Mouse (Mus musculus) heart, postnatal 10 days (tissue): ENCODE data around the gene Pik3r2. TPM values are rescaled to one million over a fixed set of nuclear protein-coding genes. Genes with fewer than 3 reads are reported as not detected.

Source experiments
- DNase-seq, 2 experiments: peaks; one replicate each; pipeline ENCODE4 v3.0.0; 2021
- intact Hi-C: fragments of 180-260 bp; cut with DNase I; formaldehyde crosslinking; loops from one replicate; pipeline ENCODE4 v1.15.1; 2025
- total RNA-seq, 2 experiments: library from RNA; stranded (reverse); gene quantifications; 2 replicates each; pipeline ENCODE4 v1.2.3; 2021

Gene Pik3r2
- total RNA-seq, 2 experiments from 2014 or later = 37.1 to 40.2 TPM

- intact Hi-C loops = no loop called here
- DNase-seq = no peak
Observed at GRCm38 (mm10) chr8:70802786-70803510, 26.4 kb upstream of the Pik3r2 start.

GRCm38 (mm10) chr8:70801830-70802229 is 25.3 kb upstream of the Pik3r2 start:
- intact Hi-C loops = no loop called here
- no peak for DNase-seq

DNA sequence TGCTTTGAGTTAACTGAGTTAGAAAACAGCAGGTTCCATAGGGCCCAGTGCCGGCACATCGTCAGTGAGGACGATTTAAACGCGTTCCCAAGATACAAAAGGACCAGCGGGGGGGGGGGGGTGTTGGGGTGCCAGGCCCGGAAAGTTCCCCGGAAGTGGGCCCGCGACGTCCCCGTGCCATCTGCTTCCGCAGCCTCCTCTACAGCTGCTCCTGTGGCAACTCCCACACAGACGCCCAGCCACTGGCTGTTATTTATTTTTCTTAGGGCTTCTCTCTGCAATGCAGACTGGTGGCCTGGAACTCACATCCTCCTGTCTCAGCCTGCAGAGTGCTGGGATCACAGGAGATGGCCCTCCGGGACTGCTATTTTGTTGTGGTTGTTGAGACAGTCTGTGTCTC is 24.6 kb upstream of the Pik3r2 start:
- no peak for DNase-seq
- intact Hi-C loops = no loop called here

- intact Hi-C loops = no loop called here
- DNase-seq = no peak
Observed at GRCm38 (mm10) chr8:70800648-70801047, 24.1 kb upstream of the Pik3r2 start.

- peak in 1 of 2 experiments; percentile 27 for DNase-seq
- intact Hi-C loops = no loop called here
Observed at GRCm38 (mm10) chr8:70798281-70798680, 21.8 kb upstream of the Pik3r2 start.

- intact Hi-C loops = no loop called here
- DNase-seq = peak; percentile 85 to 89
Observed at GRCm38 (mm10) chr8:70797081-70798070, 20.9 kb upstream of the Pik3r2 start.

- no peak for DNase-seq
- intact Hi-C loops = no loop called here
Observed at GRCm38 (mm10) chr8:70796403-70797080, 20.0 kb upstream of the Pik3r2 start.

DNA sequence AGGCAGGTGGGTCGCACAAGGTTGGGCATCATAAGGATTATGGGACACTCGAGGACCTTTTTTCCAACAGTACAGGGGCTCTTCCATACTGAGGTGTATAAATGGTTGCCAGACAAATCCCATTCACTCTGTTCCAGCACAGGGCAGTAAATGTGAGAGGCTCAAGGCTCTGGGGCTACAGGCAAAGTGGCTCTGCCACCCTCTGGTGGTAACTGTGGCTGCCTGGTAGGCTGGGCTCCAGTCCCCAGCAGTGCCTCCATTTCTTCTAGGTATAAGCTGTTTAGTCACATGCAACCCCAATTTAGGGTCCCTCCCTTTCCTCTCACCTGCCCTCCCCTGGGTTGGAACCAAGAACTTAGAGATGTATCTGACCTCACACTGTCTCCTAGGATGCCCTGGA is 18.9 kb upstream of the Pik3r2 start:
- DNase-seq = no peak
- intact Hi-C loops = no loop called here

DNA sequence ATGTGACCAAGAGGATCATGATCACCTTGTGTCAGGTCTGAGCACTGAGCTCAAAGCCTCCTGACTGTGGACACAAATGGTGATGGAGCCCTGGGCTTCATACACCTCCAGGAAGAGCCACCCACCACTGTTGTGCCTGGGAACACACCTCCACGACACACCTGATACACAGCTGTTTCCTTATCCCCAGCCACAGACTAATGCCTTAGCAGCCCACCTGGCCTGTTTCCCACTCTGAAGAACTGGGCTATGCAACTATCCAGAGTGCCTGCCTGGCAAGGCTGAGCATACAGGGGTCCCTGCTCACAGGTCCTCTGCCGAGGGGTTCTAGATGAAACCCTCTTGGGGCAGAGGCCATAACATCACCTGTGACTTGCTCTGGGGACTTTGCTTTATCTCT is 17.7 kb upstream of the Pik3r2 start:
- intact Hi-C loops = no loop called here
- no peak for DNase-seq

DNA sequence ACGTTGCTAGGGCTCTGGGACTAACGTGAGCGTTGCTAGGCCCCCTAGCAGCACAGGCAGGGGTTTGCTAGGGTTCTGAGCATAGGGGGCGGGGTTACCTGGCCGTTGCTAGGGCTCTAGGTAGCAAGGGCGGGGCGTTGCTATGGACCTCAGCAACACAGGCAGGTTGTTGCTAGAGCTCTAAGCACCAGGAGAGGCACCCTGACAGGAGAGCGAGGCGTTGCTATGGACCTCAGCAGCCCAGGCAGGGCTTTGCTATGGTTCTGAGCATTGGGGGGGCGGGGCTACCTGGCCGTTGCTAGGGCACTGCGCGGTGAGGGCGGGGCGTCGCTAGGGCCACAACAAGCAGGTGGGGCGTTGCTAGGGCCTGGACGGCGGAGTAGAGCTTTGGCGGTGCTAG is 16.2 kb upstream of the Pik3r2 start:
- DNase-seq = no peak
- intact Hi-C loops = no loop called here

- intact Hi-C loops = no loop called here
- DNase-seq = peak; percentile 97
Observed at GRCm38 (mm10) chr8:70791975-70792691, 15.6 kb upstream of the Pik3r2 start.

DNA sequence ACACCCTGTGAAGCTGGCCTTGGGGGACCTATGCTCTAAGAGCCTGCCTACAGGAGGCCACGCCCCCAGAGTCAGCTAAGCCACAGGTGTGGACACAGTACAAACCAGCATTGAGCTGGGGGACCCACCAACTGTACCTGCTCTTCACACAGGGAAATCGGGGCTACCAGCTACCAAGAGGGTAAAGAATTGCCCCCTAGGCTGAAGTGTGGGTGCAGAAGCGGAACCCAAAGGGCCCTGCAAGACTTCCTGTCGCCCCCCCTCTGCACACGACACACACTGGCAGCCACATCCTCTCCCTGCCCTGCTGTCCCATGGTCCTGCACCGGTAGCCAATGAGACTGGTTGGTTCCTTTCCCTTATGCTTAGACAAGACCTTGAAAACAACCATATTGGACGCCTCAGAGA is 14.8 kb upstream of the Pik3r2 start:
- intact Hi-C loops = no loop called here
- DNase-seq = no peak

- no peak for DNase-seq
- intact Hi-C loops = no loop called here
Observed at GRCm38 (mm10) chr8:70790846-70791245, 14.3 kb upstream of the Pik3r2 start.

DNA sequence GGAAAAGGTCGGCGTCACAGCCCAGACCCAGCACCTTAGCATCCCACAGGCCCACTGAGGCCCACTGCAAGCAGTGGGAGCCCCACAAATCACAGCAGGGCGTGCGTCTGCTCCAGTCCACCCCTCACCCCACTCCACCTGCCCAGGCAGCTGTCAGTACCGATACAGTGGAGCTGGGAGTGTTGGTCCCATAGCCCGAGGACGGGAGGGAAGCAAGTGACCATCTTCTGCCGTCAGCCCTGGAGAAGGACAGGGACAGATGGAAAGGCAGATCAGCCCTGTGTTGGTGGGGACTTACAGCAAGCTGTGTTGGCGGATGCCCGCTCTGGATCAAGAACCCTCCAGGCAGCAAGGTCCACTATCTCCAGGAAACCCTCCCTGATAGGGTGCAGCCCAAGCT is 12.5 kb upstream of the Pik3r2 start:
- intact Hi-C loops = no loop called here
- DNase-seq = no peak

GRCm38 (mm10) chr8:70787941-70788667 is 11.6 kb upstream of the Pik3r2 start:
- intact Hi-C loops = no loop called here

DNA sequence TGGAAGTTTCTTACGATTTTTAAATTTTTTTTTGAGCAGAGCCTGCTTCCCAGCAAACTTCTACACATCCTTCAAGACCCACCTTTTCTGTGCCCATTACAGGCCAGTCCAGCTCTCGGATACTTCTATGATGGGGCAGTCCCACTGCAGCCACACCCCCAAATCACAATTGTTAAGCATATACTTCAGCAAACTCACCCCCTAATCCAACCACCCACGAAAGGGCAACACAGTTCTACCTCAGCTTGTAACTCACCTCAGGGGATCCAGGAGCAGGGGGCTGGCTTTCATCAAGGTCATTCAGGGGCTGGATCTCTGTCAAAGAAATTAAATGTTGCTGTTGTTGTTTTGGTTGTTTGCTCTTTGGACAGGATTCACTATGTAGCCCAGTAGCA is 10.5 kb upstream of the Pik3r2 start:
- intact Hi-C loops = no loop called here
- DNase-seq = no peak

More at GRCm38 (mm10) chr8:70787941-70788667, 11.6 kb upstream of the Pik3r2 start:
- DNase-seq = no peak

DNA sequence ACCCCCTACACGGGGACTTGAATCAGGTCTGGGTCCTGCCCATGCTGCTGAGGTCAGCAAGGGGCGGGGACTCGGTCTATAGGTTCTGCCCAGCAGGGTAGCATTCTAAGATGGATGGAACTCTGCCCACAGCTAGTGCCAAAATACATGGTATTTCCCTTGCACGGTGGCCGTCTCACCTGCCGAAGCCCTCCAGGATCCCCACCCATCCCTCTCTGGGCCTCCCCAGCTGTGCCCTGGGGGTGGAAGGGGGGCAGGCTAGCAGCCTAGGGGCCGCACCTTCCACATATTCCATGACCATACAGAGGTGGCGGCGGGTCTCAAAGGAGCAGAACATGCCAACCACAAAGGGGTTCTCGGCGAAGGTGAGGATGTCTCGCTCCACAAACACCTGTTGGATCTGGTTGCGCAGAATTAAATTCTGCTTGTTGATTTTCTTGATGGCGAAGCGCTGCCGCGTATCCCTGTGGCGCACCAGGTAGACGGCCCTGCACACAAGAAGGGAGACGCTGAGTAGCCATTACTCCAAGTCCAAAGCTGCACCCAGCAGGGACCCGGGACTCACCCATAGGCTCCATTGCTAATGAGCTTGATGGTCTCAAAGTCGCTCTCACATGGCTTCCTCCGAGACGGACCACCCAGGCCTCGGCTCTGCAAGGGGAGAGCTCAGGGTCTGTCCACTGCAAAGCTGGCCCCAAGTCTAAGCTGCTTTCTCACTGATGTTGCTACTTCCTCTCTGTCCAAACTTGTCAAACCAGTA is 10.0 kb upstream of the Pik3r2 start:
- no peak for DNase-seq
- intact Hi-C loops = no loop called here

DNA sequence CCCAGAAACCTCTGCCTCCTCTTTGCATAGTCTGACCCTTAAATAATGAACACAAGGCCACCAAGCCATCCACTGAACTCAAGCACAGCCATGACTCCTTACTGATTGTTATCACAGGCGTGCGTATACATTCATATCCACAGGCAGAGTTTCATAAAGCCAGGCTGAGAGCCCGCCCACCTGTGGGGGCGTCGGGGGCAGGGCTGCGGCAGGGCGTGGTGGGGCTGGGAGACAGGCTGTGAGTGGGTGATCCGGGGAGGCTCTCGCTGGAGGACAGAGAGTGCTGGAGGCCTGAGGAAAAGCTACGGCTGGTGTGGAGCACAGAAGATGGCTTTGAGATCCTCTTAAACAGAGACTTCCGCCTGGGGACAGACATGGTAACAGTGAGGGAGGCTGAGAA is 3.6 kb upstream of the Pik3r2 start:
- intact Hi-C loops = no loop called here
- no peak for DNase-seq

GRCm38 (mm10) chr8:70775851-70776495 is 540 bp downstream of the Pik3r2 start:
- intact Hi-C loops = no loop called here
- DNase-seq = no peak
